Mouse (Mus musculus) monocyte, adult 2 months (primary cell): ENCODE measurements around the gene Nkd1.

Source experiments
- DNase-seq, 2 experiments: peaks; one replicate each; pipeline ENCODE4 v3.0.0; 2022; ENCODE audit warnings: low spot score in 2 of 2, low read depth in 1 of 2

The Nkd1 gene

GRCm38 (mm10) chr8:88610271-88610670 is 89.1 kb downstream of the Nkd1 start:
- no peak for DNase-seq

- DNase-seq: no peak
These were observed 93.8 kb downstream of the Nkd1 start for GRCm38 (mm10) chr8:88614981-88615380.

- no peak for DNase-seq
These were observed 97.5 kb downstream of the Nkd1 start for GRCm38 (mm10) chr8:88618612-88619011.

- no peak for DNase-seq
These were observed 98.4 kb downstream of the Nkd1 start for GRCm38 (mm10) chr8:88619513-88619912.

- no peak for DNase-seq
These were observed 99.8 kb downstream of the Nkd1 start for GRCm38 (mm10) chr8:88620931-88621330.

- DNase-seq: peak in 1 of 2 experiments; percentile 53
These were observed 100.3 kb downstream of the Nkd1 start for GRCm38 (mm10) chr8:88621408-88621807.

GRCm38 (mm10) chr8:88623351-88623750 is 102.2 kb downstream of the Nkd1 start:
- DNase-seq: no peak

- DNase-seq: no peak
These were observed 103.1 kb downstream of the Nkd1 start for GRCm38 (mm10) chr8:88624276-88624675.

- DNase-seq: no peak
These were observed 105.3 kb downstream of the Nkd1 start for GRCm38 (mm10) chr8:88626433-88626832.

- DNase-seq: no peak
These were observed 105.7 kb downstream of the Nkd1 start for GRCm38 (mm10) chr8:88626940-88627264.

- no peak for DNase-seq
These were observed 106.3 kb downstream of the Nkd1 start for GRCm38 (mm10) chr8:88627265-88627991.

GRCm38 (mm10) chr8:88628001-88628774 is 107.0 kb downstream of the Nkd1 start:
- no peak for DNase-seq

- DNase-seq: no peak
These were observed 109.1 kb downstream of the Nkd1 start for GRCm38 (mm10) chr8:88630225-88630624.

- no peak for DNase-seq
These were observed 109.9 kb downstream of the Nkd1 start for GRCm38 (mm10) chr8:88631081-88631480.

GRCm38 (mm10) chr8:88633343-88633765 is 112.2 kb downstream of the Nkd1 start:
- peak in 1 of 2 experiments; percentile 57 for DNase-seq

GRCm38 (mm10) chr8:88635474-88636397 is 114.6 kb downstream of the Nkd1 start, which contains the start of gene Snx20:
Snx20 (minus strand) TSS chr8:88636128.
- DNase-seq: peak; percentile 78

- DNase-seq: peak in 1 of 2 experiments; percentile 80
These were observed 116.2 kb downstream of the Nkd1 start for GRCm38 (mm10) chr8:88637092-88638000.

GRCm38 (mm10) chr8:88638908-88639307 is 117.8 kb downstream of the Nkd1 start:
- DNase-seq: peak in 1 of 2 experiments; percentile 31

GRCm38 (mm10) chr8:88642734-88643564 is 121.8 kb downstream of the Nkd1 start:
- no peak for DNase-seq
